Mouse (Mus musculus) retina, postnatal 7 days (tissue): Measurements from ENCODE around the gene Sobp.

Source experiments
- DNase-seq: peaks from one replicate; pipeline ENCODE4 v3.0.0-alpha.2; 2012; ENCODE audit warnings: low read depth, low spot score

The Sobp gene

GRCm38 (mm10) chr10:43159333-43159732, 15.0 kb downstream of the Sobp start:
- no peak for DNase-seq

- no peak for DNase-seq
Observed at GRCm38 (mm10) chr10:43158917-43159316, 15.4 kb downstream of the Sobp start.

- DNase-seq, result peak; percentile 45
Observed at GRCm38 (mm10) chr10:43155046-43155560, 19.2 kb downstream of the Sobp start.

- no peak for DNase-seq
Observed at GRCm38 (mm10) chr10:43152643-43153042, 21.7 kb downstream of the Sobp start.

GRCm38 (mm10) chr10:43148456-43148855, 25.9 kb downstream of the Sobp start:
- no peak for DNase-seq

- no peak for DNase-seq
Observed at GRCm38 (mm10) chr10:43143173-43143572, 31.2 kb downstream of the Sobp start.

- no peak for DNase-seq
Observed at GRCm38 (mm10) chr10:43134027-43134426, 40.3 kb downstream of the Sobp start.

GRCm38 (mm10) chr10:43128750-43129149, 45.6 kb downstream of the Sobp start:
- DNase-seq, result no peak

- DNase-seq, result no peak
Observed at GRCm38 (mm10) chr10:43124561-43124960, 49.8 kb downstream of the Sobp start.

GRCm38 (mm10) chr10:43124156-43124555, 50.2 kb downstream of the Sobp start:
- DNase-seq, result no peak

- DNase-seq, result no peak
Observed at GRCm38 (mm10) chr10:43123422-43123821, 50.9 kb downstream of the Sobp start.

- DNase-seq, result no peak
Observed at GRCm38 (mm10) chr10:43120688-43121450, 53.5 kb downstream of the Sobp start.

GRCm38 (mm10) chr10:43116083-43116927, 58.0 kb downstream of the Sobp start:
- no peak for DNase-seq

GRCm38 (mm10) chr10:43112296-43112695, 62.0 kb downstream of the Sobp start:
- DNase-seq, result no peak

- DNase-seq, result no peak
Observed at GRCm38 (mm10) chr10:43106616-43107015, 67.7 kb downstream of the Sobp start.

GRCm38 (mm10) chr10:43106196-43106595, 68.1 kb downstream of the Sobp start:
- no peak for DNase-seq

- no peak for DNase-seq
Observed at GRCm38 (mm10) chr10:43100513-43100912, 73.8 kb downstream of the Sobp start.

- no peak for DNase-seq
Observed at GRCm38 (mm10) chr10:43099229-43099628, 75.1 kb downstream of the Sobp start.

- no peak for DNase-seq
Observed at GRCm38 (mm10) chr10:43097755-43098154, 76.6 kb downstream of the Sobp start.

GRCm38 (mm10) chr10:43096614-43097013, 77.7 kb downstream of the Sobp start:
- no peak for DNase-seq

- DNase-seq, result no peak
Observed at GRCm38 (mm10) chr10:43094537-43094936, 79.8 kb downstream of the Sobp start.

- no peak for DNase-seq
Observed at GRCm38 (mm10) chr10:43093440-43093839, 80.9 kb downstream of the Sobp start.

GRCm38 (mm10) chr10:43090040-43090439, 84.3 kb downstream of the Sobp start:
- no peak for DNase-seq
